Mouse (Mus musculus) limb, embryonic 15.5 days (tissue): ENCODE measurements around the gene 2510002D24Rik. TPM values are rescaled to one million over a fixed set of nuclear protein-coding genes. Genes with fewer than 3 reads are reported as not detected.

Experiments used
- ATAC-seq: fragments of 200-750 bp; cut with Nextera tagmentation; 2 replicates; pipeline ENCODE4 v1.8.0; 2017; ENCODE audit warnings: low read depth, moderate TSS enrichment; ENCODE audit not compliant: insufficient number of reproducible peaks, low FRiP score, low TSS enrichment
- H3K27ac ChIP-seq: fragments of 300-500 bp; sonication (generic); 2 replicates; pipeline ENCODE4 v1.5.1; 2015; ENCODE audit warnings: moderate library complexity, mild to moderate bottlenecking, inconsistent platforms
- H3K27me3 ChIP-seq: fragments of 300-500 bp; sonication (generic); 2 replicates; pipeline ENCODE4 v1.6.1; 2015; ENCODE audit warnings: inconsistent platforms
- H3K36me3 ChIP-seq: fragments of 300-500 bp; sonication (generic); 2 replicates; pipeline ENCODE4 v1.6.1; 2015; ENCODE audit warnings: inconsistent platforms
- H3K4me1 ChIP-seq: fragments of 300-500 bp; sonication (generic); 2 replicates; pipeline ENCODE4 v1.6.1; 2015; ENCODE audit warnings: inconsistent platforms
- H3K4me2 ChIP-seq: fragments of 300-500 bp; sonication (generic); 2 replicates; pipeline ENCODE4 v1.6.1; 2015; ENCODE audit warnings: mild to moderate bottlenecking, inconsistent platforms
- H3K4me3 ChIP-seq: fragments of 300-500 bp; sonication (generic); 2 replicates; pipeline ENCODE4 v1.5.1; 2015; ENCODE audit warnings: mild to moderate bottlenecking, inconsistent platforms
- H3K9ac ChIP-seq: fragments of 300-500 bp; sonication (generic); 2 replicates; pipeline ENCODE4 v1.6.1; 2015; ENCODE audit warnings: inconsistent platforms
- H3K9me3 ChIP-seq: fragments of 300-500 bp; sonication (generic); 2 replicates; pipeline ENCODE4 v1.6.1; 2016; ENCODE audit warnings: inconsistent platforms
- WGBS: fragments of 180-500 bp; shearing (Covaris S2); methylation state at CpG from one replicate; pipeline ENCODE4 v1.1.7; 2015; 5-methylcytosine and 5-hydroxymethylcytosine counted together
- polyA plus RNA-seq: library from polyadenylated mRNA; unstranded; fragments of >200 nt; fragmentation: Nextera tagmentation; extraction: Ambion mirVana; gene quantifications from 2 replicates; pipeline ENCODE4 v1.2.1, GENCODE M21; 2015

The 2510002D24Rik gene
- polyA plus RNA-seq: 40.2 and 43.6 TPM in 2 replicates

DNA sequence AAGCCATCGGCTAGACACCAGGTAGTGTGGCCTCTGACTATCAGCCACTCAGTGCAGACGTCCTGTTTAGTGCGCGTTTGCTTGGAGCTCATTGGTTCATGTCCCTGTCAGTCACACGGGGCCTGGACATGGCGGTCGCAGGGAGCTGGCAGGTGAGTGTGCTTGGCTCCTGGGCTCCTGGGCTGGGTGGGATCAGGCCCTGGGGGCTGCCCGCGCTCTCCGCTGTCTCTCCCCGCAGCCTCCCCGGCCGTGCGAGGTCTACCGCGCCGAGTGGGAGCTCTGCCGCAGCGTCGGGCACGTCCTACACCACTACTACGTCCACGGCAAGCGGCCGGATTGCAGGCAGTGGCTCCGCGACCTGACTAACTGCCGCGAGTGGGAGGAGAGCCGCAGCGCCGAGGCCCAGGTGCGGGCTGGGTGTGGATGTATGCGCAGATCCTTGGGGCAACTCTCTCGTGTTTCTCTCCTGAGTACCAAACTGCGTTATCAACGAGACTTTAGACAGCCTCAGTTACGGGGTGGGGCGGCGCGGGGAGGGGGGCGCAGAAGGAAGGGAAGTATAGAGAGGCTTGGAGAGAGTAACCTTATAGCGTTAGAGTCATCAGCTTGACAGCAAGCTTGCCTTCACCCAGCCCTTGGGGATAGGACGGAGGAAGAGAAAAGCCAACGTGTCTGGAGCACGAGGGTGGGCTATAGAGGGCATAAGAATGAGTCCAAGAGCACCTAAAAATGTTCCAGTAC is at the start of gene 2510002D24Rik, which contains the start of gene Gm28539:
Gene 2510002D24Rik (plus strand): TSS at position 111 of the 741 bp plus-strand sequence.
Gene Gm28539 (plus strand): TSS at position 117 of the 741 bp plus-strand sequence.
- WGBS: 2% methylated on average over 45 of the region's 46 CpGs
- ATAC-seq: peak; percentile 91
- Histone ChIP-seq H3K36me3 (peaks cover 40% of the 10 kb centered on the region), H3K9ac (peak within 1 kb of the TSS; percentile 85), H3K4me1 (no peaks in the 10 kb centered on the region), H3K9me3 (no peaks in the 10 kb centered on the region), H3K27me3 (no peaks in the 10 kb centered on the region), H3K4me3 (peak within 1 kb of the TSS; percentile 80), H3K4me2 (peak within 1 kb of the TSS; percentile 57), H3K27ac (peak within 1 kb of the TSS; percentile 66)

DNA sequence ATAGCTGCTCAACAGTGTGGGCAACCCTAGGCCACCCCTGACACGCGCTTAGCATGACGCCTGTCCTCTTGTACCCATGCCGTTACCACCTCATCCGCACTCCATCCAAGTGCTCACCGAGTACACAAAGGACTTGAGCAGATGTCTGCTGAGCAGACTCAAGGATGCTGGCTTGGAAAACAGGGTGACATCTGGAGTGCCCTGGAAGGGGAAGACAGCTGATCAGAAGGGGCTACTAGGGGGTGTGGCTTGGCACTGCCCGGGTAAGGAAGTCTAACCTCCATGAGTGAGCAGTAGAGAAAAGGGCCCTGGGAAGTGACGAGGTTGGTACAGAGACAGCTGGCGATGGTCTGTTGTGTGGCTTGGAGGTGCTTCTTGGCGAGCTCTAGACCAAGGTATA is 49.7 kb upstream of the 2510002D24Rik start:
- Histone ChIP-seq H3K36me3 (peaks cover 82% of the 10 kb centered on the region), H3K27ac (no peak overlapping the region), H3K27me3 (no peaks in the 10 kb centered on the region), H3K4me3 (no peak overlapping the region), H3K9ac (no peak overlapping the region), H3K9me3 (no peaks in the 10 kb centered on the region), H3K4me1 (no peaks in the 10 kb centered on the region), H3K4me2 (no peak overlapping the region)
- WGBS: 92% methylated on average over 10 of the region's 10 CpGs
- no peak for ATAC-seq

DNA sequence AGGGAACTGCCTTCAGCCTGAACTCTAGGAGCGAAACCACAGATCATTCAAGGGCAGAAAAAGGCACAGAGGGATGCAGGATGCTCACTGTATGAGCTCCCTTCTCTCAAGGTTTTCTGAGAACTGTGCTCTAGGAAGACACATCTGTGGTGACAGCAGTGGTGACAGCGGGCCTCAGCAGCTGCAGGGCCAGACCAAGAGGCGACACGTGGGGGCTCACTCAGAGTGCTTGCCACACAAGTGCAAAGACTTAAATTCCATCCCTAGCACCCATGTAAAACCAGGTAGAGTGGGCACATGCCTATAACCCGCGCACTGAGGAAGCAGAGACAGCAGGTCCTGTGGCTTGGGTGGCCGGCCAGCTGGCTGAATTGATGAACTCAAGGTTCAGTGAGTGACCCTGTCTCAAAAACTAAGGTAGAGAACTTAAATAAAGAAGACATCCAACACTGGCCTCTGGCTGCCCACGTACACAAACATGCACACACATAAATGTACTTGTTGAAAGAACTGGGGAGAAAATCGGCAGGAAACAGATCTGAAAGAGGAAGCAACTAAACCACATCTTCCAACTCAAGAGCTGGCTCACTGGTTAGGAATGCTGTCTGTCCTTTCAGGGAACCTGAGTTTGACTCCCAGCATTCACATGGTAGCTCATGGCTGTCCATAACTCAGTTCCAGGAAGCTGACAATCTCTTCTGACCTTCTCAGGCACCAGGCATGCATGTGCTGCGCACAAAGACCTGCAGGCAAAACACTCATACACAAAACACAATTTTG is 47.6 kb upstream of the 2510002D24Rik start:
- Histone ChIP-seq H3K9ac (no peak overlapping the region), H3K36me3 (peaks cover 75% of the 10 kb centered on the region), H3K27me3 (no peaks in the 10 kb centered on the region), H3K27ac (no peak overlapping the region), H3K9me3 (no peaks in the 10 kb centered on the region), H3K4me1 (no peaks in the 10 kb centered on the region), H3K4me3 (no peak overlapping the region), H3K4me2 (no peak overlapping the region)
- ATAC-seq: no peak
- WGBS: 85% methylated on average over 10 of the region's 10 CpGs

DNA sequence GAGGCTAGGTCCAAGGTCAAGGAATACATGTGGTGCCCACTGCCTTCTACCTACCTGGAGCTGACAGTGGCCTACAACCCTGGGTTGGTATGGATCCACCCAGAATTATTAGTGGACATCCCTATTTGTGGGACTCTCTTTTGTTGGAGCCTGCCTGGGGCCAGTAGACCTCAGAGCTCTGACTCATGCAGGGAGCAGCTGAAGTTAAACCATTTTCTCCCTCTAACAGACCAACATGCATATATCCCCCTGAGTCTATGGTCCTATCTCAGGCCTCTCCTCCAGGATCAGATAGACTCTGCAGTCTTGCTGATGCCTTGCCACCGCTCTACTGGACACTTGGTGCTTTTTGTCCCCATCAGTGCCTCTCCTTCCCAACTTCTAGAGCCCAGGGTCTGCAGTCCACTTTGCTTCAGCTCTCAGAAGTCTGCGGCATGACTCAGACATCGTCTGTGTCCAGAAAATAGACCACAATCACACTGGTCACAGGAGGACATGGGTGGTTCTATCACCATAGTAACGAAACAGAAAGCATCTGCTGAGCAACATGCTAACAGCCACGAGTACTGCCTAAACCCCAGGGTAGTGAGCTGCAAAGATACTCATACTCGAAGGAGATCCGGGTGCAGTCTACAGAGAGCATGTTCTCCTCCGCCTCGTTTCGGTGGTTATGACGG is 41.0 kb upstream of the 2510002D24Rik start:
- Histone ChIP-seq H3K27ac (no peak overlapping the region), H3K9ac (no peak overlapping the region), H3K4me3 (no peak overlapping the region), H3K4me1 (no peaks in the 10 kb centered on the region), H3K27me3 (no peaks in the 10 kb centered on the region), H3K9me3 (no peaks in the 10 kb centered on the region), H3K4me2 (no peak overlapping the region), H3K36me3 (peaks cover 73% of the 10 kb centered on the region)
- ATAC-seq: no peak
- 89% methylated on average over 11 of the region's 11 CpGs for WGBS

DNA sequence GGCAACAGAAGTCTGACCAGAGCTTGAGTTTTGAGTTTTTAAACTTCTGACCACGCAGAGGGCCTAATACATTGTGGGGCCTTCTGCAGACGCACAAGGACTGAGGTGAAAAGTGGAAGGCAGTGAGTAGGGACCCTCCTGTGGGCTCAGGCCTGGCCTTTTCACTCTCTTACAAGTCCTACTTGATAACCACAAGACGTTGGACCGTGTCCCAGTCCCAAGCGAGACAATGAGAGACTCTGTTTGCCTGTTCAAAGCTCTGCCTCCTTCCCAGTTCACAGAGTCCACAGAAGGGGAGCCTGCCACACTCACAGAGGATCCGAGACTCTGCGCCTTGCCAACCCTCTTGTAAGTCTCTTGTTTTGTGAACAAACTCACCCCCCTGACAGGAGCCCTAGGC is 39.7 kb upstream of the 2510002D24Rik start:
- Histone ChIP-seq H3K9me3 (no peaks in the 10 kb centered on the region), H3K27me3 (no peaks in the 10 kb centered on the region), H3K36me3 (peaks cover 75% of the 10 kb centered on the region), H3K27ac (no peak overlapping the region), H3K9ac (no peak overlapping the region), H3K4me1 (no peaks in the 10 kb centered on the region), H3K4me3 (no peak overlapping the region), H3K4me2 (no peak overlapping the region)
- no peak for ATAC-seq
- WGBS: 79% methylated on average over 7 of the region's 7 CpGs

- 83% methylated on average over 5 of the region's 5 CpGs for WGBS
- H3K4me3 ChIP-seq: no peak overlapping the region
- no peak overlapping the region for H3K9ac ChIP-seq
- H3K4me2 ChIP-seq: no peak overlapping the region
- H3K27ac ChIP-seq: no peak overlapping the region
- no peaks in the 10 kb centered on the region for H3K9me3 ChIP-seq
- no peaks in the 10 kb centered on the region for H3K27me3 ChIP-seq
- H3K4me1 ChIP-seq: no peaks in the 10 kb centered on the region
- peaks cover 71% of the 10 kb centered on the region for H3K36me3 ChIP-seq
- ATAC-seq: no peak
These were observed 38.2 kb upstream of the 2510002D24Rik start for GRCm38 (mm10) chr16:18798151-18798550.

- H3K9ac ChIP-seq: no peak overlapping the region
- H3K4me3 ChIP-seq: no peak overlapping the region
- H3K4me1 ChIP-seq: no peaks in the 10 kb centered on the region
- H3K27ac ChIP-seq: no peak overlapping the region
- H3K27me3 ChIP-seq: no peaks in the 10 kb centered on the region
- 81% methylated on average over 2 of the region's 2 CpGs for WGBS
- no peak overlapping the region for H3K4me2 ChIP-seq
- H3K36me3 ChIP-seq: peaks cover 65% of the 10 kb centered on the region
- no peaks in the 10 kb centered on the region for H3K9me3 ChIP-seq
- ATAC-seq: no peak
These were observed 37.5 kb upstream of the 2510002D24Rik start for GRCm38 (mm10) chr16:18798841-18799240.

- Histone ChIP-seq H3K27ac (no peak overlapping the region), H3K4me3 (no peak overlapping the region), H3K36me3 (peaks cover 51% of the 10 kb centered on the region), H3K4me2 (no peak overlapping the region), H3K4me1 (peaks cover 6% of the 10 kb centered on the region), H3K27me3 (no peaks in the 10 kb centered on the region), H3K9ac (no peak overlapping the region), H3K9me3 (no peaks in the 10 kb centered on the region)
- 99% methylated on average over 2 of the region's 2 CpGs for WGBS
- ATAC-seq: no peak
These were observed 30.6 kb upstream of the 2510002D24Rik start for GRCm38 (mm10) chr16:18805746-18806145.

DNA sequence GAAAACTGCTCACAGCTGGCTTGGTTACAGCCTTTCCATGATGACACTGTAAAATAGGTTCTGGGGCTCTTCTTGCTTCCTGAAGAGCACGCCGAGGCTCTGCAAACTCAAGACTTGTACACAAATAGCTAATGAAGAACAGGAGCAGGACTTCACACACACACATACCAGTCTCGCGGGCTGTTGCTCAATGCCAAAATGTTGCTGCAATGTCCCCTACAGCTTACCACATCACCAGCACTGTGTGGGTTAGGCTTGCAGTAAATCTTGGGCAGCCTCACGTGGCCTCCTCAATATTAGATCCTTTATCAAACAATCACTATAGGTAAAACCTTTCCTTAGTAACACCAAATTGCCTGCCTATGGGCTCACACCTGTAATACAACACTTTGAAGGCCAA is 27.4 kb upstream of the 2510002D24Rik start:
- Histone ChIP-seq H3K27ac (no peak overlapping the region), H3K36me3 (peaks cover 41% of the 10 kb centered on the region), H3K9ac (no peak overlapping the region), H3K27me3 (no peaks in the 10 kb centered on the region), H3K4me3 (no peak overlapping the region), H3K4me2 (no peak overlapping the region), H3K4me1 (peaks cover 21% of the 10 kb centered on the region), H3K9me3 (no peaks in the 10 kb centered on the region)
- WGBS: 90% methylated on average over 5 of the region's 5 CpGs
- ATAC-seq: no peak

GRCm38 (mm10) chr16:18811032-18811431 is 25.3 kb upstream of the 2510002D24Rik start:
- peak overlapping the region; percentile 81 for H3K27ac ChIP-seq
- peaks cover 21% of the 10 kb centered on the region for H3K4me1 ChIP-seq
- H3K4me3 ChIP-seq: peak overlapping the region; percentile 73
- ATAC-seq: no peak; the same call in 1 of the 2 replicates
- no peaks in the 10 kb centered on the region for H3K27me3 ChIP-seq
- WGBS: 4% methylated on average over 5 of the region's 5 CpGs
- H3K36me3 ChIP-seq: peaks cover 44% of the 10 kb centered on the region
- H3K9ac ChIP-seq: peak overlapping the region; percentile 60; the same call in 1 of the 2 replicates
- H3K9me3 ChIP-seq: no peaks in the 10 kb centered on the region
- peak overlapping the region; percentile 85 for H3K4me2 ChIP-seq

GRCm38 (mm10) chr16:18811468-18812384 is 24.7 kb upstream of the 2510002D24Rik start, which contains the start of the genes Ufd1 and Cdc45:
Ufd1 (plus strand) TSS chr16:18811779.
Cdc45 (minus strand) TSS chr16:18811987.
- Histone ChIP-seq H3K4me1 (peaks cover 21% of the 10 kb centered on the region), H3K36me3 (peaks cover 44% of the 10 kb centered on the region), H3K4me2 (peak within 1 kb of the TSS; percentile 85), H3K27ac (peak within 1 kb of the TSS; percentile 81), H3K4me3 (peak within 1 kb of the TSS; percentile 73), H3K9ac (peak within 1 kb of the TSS; percentile 83), H3K9me3 (no peaks in the 10 kb centered on the region), H3K27me3 (no peaks in the 10 kb centered on the region)
- ATAC-seq: peak; percentile 96
- under 1% methylated on average over 42 of the region's 42 CpGs for WGBS
